Mouse (Mus musculus) intestine, embryonic 15.5 days (tissue): ENCODE results near the gene Pianp. TPM values are rescaled to one million over a fixed set of nuclear protein-coding genes. Genes with fewer than 3 reads are reported as not detected.

Source experiments
- ATAC-seq: fragments of 200-750 bp; cut with Nextera tagmentation; 2 replicates; pipeline ENCODE4 v1.8.0; 2017; ENCODE audit warnings: moderate TSS enrichment, moderate library complexity
- H3K27ac ChIP-seq: fragments of 300-500 bp; sonication (generic); 2 replicates; pipeline ENCODE4 v1.5.1; 2015; ENCODE audit warnings: mild to moderate bottlenecking, inconsistent platforms
- H3K27me3 ChIP-seq: fragments of 300-500 bp; sonication (generic); replicated peaks from 2 replicates; pipeline ENCODE4 v1.6.1; 2015; ENCODE audit warnings: inconsistent platforms
- H3K36me3 ChIP-seq: fragments of 300-500 bp; sonication (generic); 2 replicates; pipeline ENCODE4 v1.6.1; 2015; ENCODE audit warnings: inconsistent platforms
- H3K4me1 ChIP-seq: fragments of 300-500 bp; sonication (generic); replicated peaks from 2 replicates; pipeline ENCODE4 v1.6.1; 2015; ENCODE audit warnings: inconsistent platforms
- H3K4me2 ChIP-seq: fragments of 300-500 bp; sonication (generic); replicated peaks from 2 replicates; pipeline ENCODE4 v1.6.1; 2015; ENCODE audit warnings: mild to moderate bottlenecking, inconsistent platforms
- H3K4me3 ChIP-seq: fragments of 300-500 bp; sonication (generic); replicated peaks from 2 replicates; pipeline ENCODE4 v1.5.1; 2015; ENCODE audit warnings: inconsistent platforms
- H3K9ac ChIP-seq: fragments of 300-500 bp; sonication (generic); 2 replicates; pipeline ENCODE4 v1.6.1; 2015; ENCODE audit warnings: inconsistent platforms
- H3K9me3 ChIP-seq: fragments of 300-500 bp; sonication (generic); 2 replicates; pipeline ENCODE4 v1.6.1; 2016; ENCODE audit warnings: inconsistent platforms
- WGBS: fragments of 180-500 bp; shearing (Covaris S2); methylation state at CpG from one replicate; pipeline ENCODE4 v1.1.7; 2015; 5-methylcytosine and 5-hydroxymethylcytosine counted together
- polyA plus RNA-seq: library from polyadenylated mRNA; unstranded; fragments of >200 nt; fragmentation: Nextera tagmentation; extraction: Ambion mirVana; gene quantifications from 2 replicates; pipeline ENCODE4 v1.2.1, GENCODE M21; 2015

The Pianp gene
- polyA plus RNA-seq, 1 experiment from 2014 or later: 2.1 TPM

GRCm38 (mm10) chr6:125051237-125051636 lies 54.7 kb downstream of the Pianp start:
- 62% methylated on average over 5 of the region's 5 CpGs for WGBS
- H3K4me2 ChIP-seq: no peak overlapping the region

More at GRCm38 (mm10) chr6:125051237-125051636, 54.7 kb downstream of the Pianp start:
- H3K27me3 ChIP-seq: no peaks in the 10 kb centered on the region
- ATAC-seq: no peak
- H3K4me1 ChIP-seq: no peaks in the 10 kb centered on the region
- peaks cover 36% of the 10 kb centered on the region for H3K36me3 ChIP-seq
- H3K9ac ChIP-seq: no peak overlapping the region
- no peaks in the 10 kb centered on the region for H3K9me3 ChIP-seq
- no peak overlapping the region for H3K4me3 ChIP-seq
- no peak overlapping the region for H3K27ac ChIP-seq

Other genes starting within 250 kb of the Pianp start
- gene Gm45234, start 240.7 kb upstream of the Pianp start, polyA plus RNA-seq: not detected in 2 replicates
- 10.5 and 11.9 TPM in 2 replicates for gene Atn1, start 240.2 kb upstream of the Pianp start, polyA plus RNA-seq
- gene Eno2, start 227.0 kb upstream of the Pianp start, polyA plus RNA-seq: 6.0 and 6.8 TPM in 2 replicates
- 0.11 and 0.13 TPM in 2 replicates for gene Lrrc23, start 217.0 kb upstream of the Pianp start, polyA plus RNA-seq
- 16.1 and 16.3 TPM in 2 replicates for gene Spsb2, start 188.0 kb upstream of the Pianp start, polyA plus RNA-seq
- 1,094 and 1,127 TPM in 2 replicates for gene Tpi1, start 182.4 kb upstream of the Pianp start, polyA plus RNA-seq
- gene Usp5, start 167.2 kb upstream of the Pianp start, polyA plus RNA-seq: 116 and 118 TPM in 2 replicates
- 166 and 177 TPM in 2 replicates for gene Cdca3, start 167.1 kb upstream of the Pianp start, polyA plus RNA-seq
- 1.2 and 1.3 TPM in 2 replicates for gene Gnb3, start 156.4 kb upstream of the Pianp start, polyA plus RNA-seq
- 17.9 and 20.1 TPM in 2 replicates for gene P3h3, start 138.9 kb upstream of the Pianp start, polyA plus RNA-seq
- 0.99 and 1.1 TPM in 2 replicates for gene Gpr162, start 132.7 kb upstream of the Pianp start, polyA plus RNA-seq
- gene Cd4, start 108.5 kb upstream of the Pianp start, polyA plus RNA-seq: 0.40 and 0.48 TPM in 2 replicates
- gene Lag3, start 85.0 kb upstream of the Pianp start, polyA plus RNA-seq: 2.2 and 2.9 TPM in 2 replicates
- 241 and 282 TPM in 2 replicates for gene Ptms, start 76.6 kb upstream of the Pianp start, polyA plus RNA-seq
- gene Mlf2, start 65.3 kb upstream of the Pianp start, polyA plus RNA-seq: 336 and 340 TPM in 2 replicates
- 159 and 170 TPM in 2 replicates for gene Cops7a, start 31.2 kb upstream of the Pianp start, polyA plus RNA-seq
- 13.4 and 14.3 TPM in 2 replicates for gene Zfp384, start 12.5 kb downstream of the Pianp start, polyA plus RNA-seq
- 96.2 and 103 TPM in 2 replicates for gene Ing4, start 43.1 kb downstream of the Pianp start, polyA plus RNA-seq
- gene Acrbp, start 53.0 kb downstream of the Pianp start, polyA plus RNA-seq: 8.5 and 9.3 TPM in 2 replicates
- 5.8 and 6.1 TPM in 2 replicates for gene Lpar5, start 71.2 kb downstream of the Pianp start, polyA plus RNA-seq
- 62.3 and 62.6 TPM in 2 replicates for gene Chd4, start 99.3 kb downstream of the Pianp start, polyA plus RNA-seq
- 68.1 and 70.3 TPM in 2 replicates for gene Nop2, start 135.2 kb downstream of the Pianp start, polyA plus RNA-seq
- 6.9 and 7.2 TPM in 2 replicates for gene Iffo1, start 148.5 kb downstream of the Pianp start, polyA plus RNA-seq
- 2,230 and 2,316 TPM in 2 replicates for gene Gapdh, start 169.8 kb downstream of the Pianp start, polyA plus RNA-seq
- 83.3 and 96.9 TPM in 2 replicates for gene Ncapd2, start 195.0 kb downstream of the Pianp start, polyA plus RNA-seq
- 267 and 273 TPM in 2 replicates for gene Mrpl51, start 195.1 kb downstream of the Pianp start, polyA plus RNA-seq
- 4.6 and 5.3 TPM in 2 replicates for gene Vamp1, start 218.9 kb downstream of the Pianp start, polyA plus RNA-seq
- 8.7 and 10.7 TPM in 2 replicates for gene Tapbpl, start 235.2 kb downstream of the Pianp start, polyA plus RNA-seq
- gene Cd27, start 240.3 kb downstream of the Pianp start, polyA plus RNA-seq: 1.4 and 1.6 TPM in 2 replicates